Mouse (Mus musculus): ENCODE measurements around the gene Gng4. TPM values are rescaled to one million over a fixed set of nuclear protein-coding genes. Genes with fewer than 3 reads are reported as not detected.
A peak's percentile ranks its signal among the peaks of the same experiment; 100 is the strongest.

Gene Gng4
- total and polyA plus RNA-seq, 3 experiments: not detected

DNA sequence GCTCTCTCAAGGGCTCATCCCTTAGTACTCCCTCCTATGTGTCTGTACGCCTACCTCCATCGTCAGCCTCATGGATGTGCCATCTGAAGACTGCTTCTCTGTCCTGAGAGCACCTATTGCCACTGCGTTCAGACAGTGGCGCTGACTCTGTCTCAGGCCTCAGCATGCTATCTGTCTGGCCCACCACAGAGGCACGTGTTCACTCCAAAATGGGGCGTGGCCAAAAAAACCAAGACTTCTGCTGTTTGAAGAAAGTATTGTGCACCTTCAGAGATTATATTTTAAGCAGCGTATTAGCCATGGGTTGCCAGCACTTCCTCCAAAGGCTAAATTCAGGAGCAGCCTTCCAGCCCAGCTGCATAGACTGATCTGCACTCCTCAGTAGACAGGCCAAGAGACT lies 27.0 kb downstream of the Gng4 start:
- Histone ChIP-seq H3K27ac (ENCODE audit: control insufficient read depth, low read depth, low read length) (no peak overlapping the region), H3K4me1 (ENCODE audit: control insufficient read depth in 1 of 2, insufficient read depth in 2 of 2, low read length in 2 of 2) (no peaks in the 10 kb centered on the region), H3K9ac (ENCODE audit: control insufficient read depth, low read depth, low read length, poor library complexity, severe bottlenecking) (no peak overlapping the region), H3K9me3 (replicated peaks; ENCODE audit: insufficient read depth, low read length) (no peaks in the 10 kb centered on the region), H3K27me3 (ENCODE audit: control insufficient read depth in 1 of 2, insufficient read depth in 2 of 2, low read length in 2 of 2) (no peaks in the 10 kb centered on the region), H3K79me2 (ENCODE audit: control insufficient read depth, insufficient read depth, low read length, poor library complexity) (no peaks in the 10 kb centered on the region), H3K4me3 (ENCODE audit: control insufficient read depth in 1 of 2, insufficient read depth in 1 of 2, low read depth in 2 of 2, low read length in 2 of 2) (no peak overlapping the region), H3K36me3 (ENCODE audit: control insufficient read depth in 1 of 2, insufficient read depth in 2 of 2, low read length in 2 of 2) (no peaks in the 10 kb centered on the region)
- peak; percentile 61 for DNase-seq (ENCODE audit: low read depth, low spot score)
- TF ChIP-seq MYC (IDR thresholded peaks at IDR 0.05; ENCODE audit: low read depth, low read length): peak; percentile 56; the same call in 1 of the 2 replicates
- TF ChIP-seq ETS1 (IDR thresholded peaks at IDR 0.05; ENCODE audit: low read depth, low read length): no peak
- no peak for TF ChIP-seq SIN3A (IDR thresholded peaks at IDR 0.05; ENCODE audit: low read length)
- TF ChIP-seq USF1 (IDR thresholded peaks at IDR 0.05; ENCODE audit: low read depth, low read length): peak; percentile 74
- TF ChIP-seq BHLHE40 (IDR thresholded peaks at IDR 0.05; ENCODE audit: borderline replicate concordance, low read depth, low read length): peak; percentile 89
- TF ChIP-seq UBTF (IDR thresholded peaks at IDR 0.05; ENCODE audit: borderline replicate concordance, insufficient read depth, low read depth, low read length): no peak
- TF ChIP-seq MAX (IDR thresholded peaks at IDR 0.05; ENCODE audit: low read length): peak; percentile 88
- TF ChIP-seq NELFE (IDR thresholded peaks at IDR 0.05; ENCODE audit: low read depth, low read length): no peak
- no peak for TF ChIP-seq TBP (IDR thresholded peaks at IDR 0.05; ENCODE audit: low read depth, low read length)

DNA sequence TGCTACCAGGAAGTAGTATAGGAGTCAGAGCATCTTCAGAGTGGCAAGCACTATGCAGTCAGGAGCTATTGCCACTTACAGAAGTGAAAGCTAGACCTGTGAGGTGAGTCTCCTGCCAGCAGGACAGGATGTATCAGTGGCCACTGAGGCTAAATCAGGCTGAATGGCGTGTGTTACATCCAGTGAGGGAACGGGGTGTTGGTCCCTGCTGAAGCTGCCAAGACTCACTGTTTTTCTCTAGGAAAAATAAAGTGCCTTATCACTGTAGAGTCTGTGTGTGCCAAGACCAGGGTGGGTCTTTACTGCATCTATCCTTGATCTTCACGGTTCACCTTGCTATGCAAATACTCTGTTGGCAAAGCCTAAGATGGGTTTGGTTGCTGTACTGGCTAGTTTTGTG lies 34.8 kb downstream of the Gng4 start:
- TF ChIP-seq EP300 (IDR thresholded peaks at IDR 0.05; ENCODE audit: low read depth in 1 of 2, low read length in 2 of 2) (no peak), MEF2A (IDR thresholded peaks at IDR 0.05; ENCODE audit: extremely low read depth, insufficient replicate concordance, low read depth, low read length, poor library complexity, severe bottlenecking) (no peak), TBP (IDR thresholded peaks at IDR 0.05; ENCODE audit: low read depth, low read length) (no peak), BHLHE40 (IDR thresholded peaks at IDR 0.05; ENCODE audit: borderline replicate concordance, low read depth, low read length) (no peak), POLR2AphosphoS5 (IDR thresholded peaks at IDR 0.05; ENCODE audit: borderline replicate concordance, low read depth, low read length) (no peak), MYC (IDR thresholded peaks at IDR 0.05; ENCODE audit: low read depth, low read length) (no peak), USF1 (IDR thresholded peaks at IDR 0.05; ENCODE audit: low read depth, low read length) (no peak), NELFE (IDR thresholded peaks at IDR 0.05; ENCODE audit: low read depth, low read length) (no peak), POLR2AphosphoS2 (IDR thresholded peaks at IDR 0.05; ENCODE audit: low read length) (no peak), MAZ (IDR thresholded peaks at IDR 0.05; ENCODE audit: low read depth, low read length) (no peak), RAD21 (IDR thresholded peaks at IDR 0.05; ENCODE audit: low read depth, low read length) (no peak), NRF1 (IDR thresholded peaks at IDR 0.05; ENCODE audit: insufficient read depth, low read depth, low read length, poor library complexity, severe bottlenecking) (no peak)
- H3K4me1 ChIP-seq (ENCODE audit: control insufficient read depth in 1 of 2, insufficient read depth in 2 of 2, low read length in 2 of 2): no peaks in the 10 kb centered on the region
- no peaks in the 10 kb centered on the region for H3K36me3 ChIP-seq (ENCODE audit: control insufficient read depth in 1 of 2, insufficient read depth in 2 of 2, low read length in 2 of 2)
- DNase-seq (ENCODE audit: low read depth, low spot score): no peak
- H3K9me3 ChIP-seq (replicated peaks; ENCODE audit: insufficient read depth, low read length): no peaks in the 10 kb centered on the region
- no peaks in the 10 kb centered on the region; a peak in 1 of 4 replicates for H3K27me3 ChIP-seq (ENCODE audit: control insufficient read depth in 1 of 2, insufficient read depth in 2 of 2, low read length in 2 of 2)
- H3K27ac ChIP-seq (ENCODE audit: control insufficient read depth, low read depth, low read length): no peak overlapping the region
- no peaks in the 10 kb centered on the region for H3K79me2 ChIP-seq (ENCODE audit: control insufficient read depth, insufficient read depth, low read length, poor library complexity)
- no peak overlapping the region for H3K4me3 ChIP-seq (ENCODE audit: control insufficient read depth in 1 of 2, insufficient read depth in 1 of 2, low read depth in 2 of 2, low read length in 2 of 2)
- H3K9ac ChIP-seq (ENCODE audit: control insufficient read depth, low read depth, low read length, poor library complexity, severe bottlenecking): no peak overlapping the region

All from MEL (cell line).